Mouse (Mus musculus): ENCODE results near the gene Btbd35f7. TPM values are rescaled to one million over a fixed set of nuclear protein-coding genes. Genes with fewer than 3 reads are reported as not detected.
"Not testable (repeated sequence)": the region's sequence is repeated elsewhere in the genome, so short reads cannot be mapped to it uniquely, and the experiment has no call there.

Btbd35f7 gene
- polyA plus RNA-seq (2014; fragmentation: Nextera tagmentation; extraction: Ambion mirVana), result not detected in 2 replicates

GRCm38 (mm10) chrX:5668767-5669166 lies at the start of gene Btbd35f7:
Gene Btbd35f7, plus strand, starts transcription at chrX:5669067.
- H3K27ac ChIP-seq (ENCODE audit: low read depth, low read length); ATAC-seq (ENCODE audit: insufficient read depth, low FRiP score, low TSS enrichment); H3K27me3 ChIP-seq (ENCODE audit: control insufficient read depth, insufficient read depth, low read length); H3K9ac ChIP-seq (ENCODE audit: low read length); H3K9me3 ChIP-seq (ENCODE audit: control insufficient read depth, low read length); H3K4me3 ChIP-seq (ENCODE audit: low read depth, low read length); DNase-seq (ENCODE audit: low spot score); H3K4me1 ChIP-seq (ENCODE audit: control insufficient read depth, insufficient read depth, low read length); H3K36me3 ChIP-seq (ENCODE audit: control insufficient read depth, insufficient read depth, low read length); H3K4me2 ChIP-seq (ENCODE audit: low read depth): not testable (repeated sequence)
- no CpG with 5 or more reads among the region's 2 CpGs for WGBS

Other genes starting within 250 kb of the Btbd35f7 start
- gene Mycs, start 199.8 kb upstream of the Btbd35f7 start, polyA plus RNA-seq (2014; fragmentation: Nextera tagmentation; extraction: Ambion mirVana), result not detected in 2 replicates